Mouse (Mus musculus): Measurements from ENCODE around the gene Sept10.

- no peak for TF ChIP-seq EP300 (IDR thresholded peaks at IDR 0.05; ENCODE audit: low read depth)
- TF ChIP-seq CTCF (IDR thresholded peaks at IDR 0.05; ENCODE audit: low read depth), result no peak
Observed at GRCm38 (mm10) chr10:59267275-59267674, 45.6 kb upstream of the Sept10 start.

Data from liver, postnatal 0 days (tissue).